Mouse (Mus musculus) ES-Bruce4 (cell line): ENCODE results near the gene Hikeshi.

Experiments used
- CTCF ChIP-seq: IDR thresholded peaks from one replicate; pipeline ENCODE4 v1.8.1; 2011; ENCODE audit warnings: low read depth, low read length
- EP300 ChIP-seq: IDR thresholded peaks from 2 replicates; pipeline ENCODE4 v1.6.1; 2011; ENCODE audit warnings: low read depth, low read length; ENCODE audit not compliant: insufficient read depth
- POLR2A ChIP-seq: IDR thresholded peaks from one replicate; pipeline ENCODE4 v1.8.1; 2011; ENCODE audit warnings: low read length; ENCODE audit not compliant: insufficient read depth

DNA sequence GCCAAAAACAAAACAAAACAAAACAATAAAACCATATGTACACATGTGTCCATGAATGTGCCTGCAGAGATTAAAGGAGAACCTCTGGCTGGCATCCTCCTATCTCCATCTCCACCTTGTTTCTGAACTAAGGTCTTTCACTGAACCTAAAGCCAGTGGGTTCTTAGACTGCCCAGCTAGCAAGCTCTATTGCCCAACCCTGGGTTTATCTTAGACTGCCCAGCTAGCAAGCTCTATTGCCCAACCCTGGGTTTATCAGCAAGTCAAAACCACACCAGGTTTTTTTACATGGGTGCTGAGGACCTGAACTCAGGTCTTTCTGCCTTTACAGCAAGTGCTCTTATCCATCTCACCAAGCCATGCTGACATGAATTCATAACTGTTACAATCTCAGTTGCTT lies 22.1 kb upstream of the Hikeshi start:
- TF ChIP-seq CTCF: no peak
- no peak for TF ChIP-seq POLR2A
- no peak for TF ChIP-seq EP300
